Mouse (Mus musculus): ENCODE data around the gene H2-Ke6.

DNA sequence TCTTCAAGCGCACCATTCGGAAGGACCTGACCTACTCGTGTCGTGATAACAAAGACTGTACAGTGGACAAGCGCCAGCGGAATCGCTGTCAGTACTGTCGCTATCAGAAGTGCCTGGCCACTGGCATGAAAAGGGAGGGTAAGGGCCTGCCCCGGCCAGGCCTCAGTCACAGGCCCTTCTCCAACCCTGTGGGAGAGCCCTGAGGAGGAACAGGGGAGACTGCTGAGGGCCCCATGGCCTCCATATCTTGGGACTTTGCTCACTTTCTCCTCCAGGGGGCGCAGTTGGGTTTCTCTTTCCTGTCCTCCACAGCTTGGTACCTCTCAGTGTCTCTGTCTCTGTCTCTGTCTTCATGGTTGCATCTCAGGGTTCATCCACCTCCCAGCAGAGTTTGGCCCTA, 6.2 kb upstream of the H2-Ke6 start:
- peak; percentile 35; the same call in 1 of the 2 replicates for TF ChIP-seq MAX (IDR thresholded peaks at IDR 0.05; ENCODE audit: low read length)
- TF ChIP-seq CTCF (conservative IDR thresholded peaks at IDR 0.05 in 1 of 2, IDR thresholded peaks at IDR 0.05 in 1 of 2; ENCODE audit: low read depth in 2 of 2, low read length in 2 of 2): peak; percentile 59 to 78
- no peak for TF ChIP-seq POLR2A (IDR thresholded peaks at IDR 0.05; ENCODE audit: low read depth, low read length)
- 0 out of 2 replicates have a peak, but pooled peaks have one; percentile 19 for TF ChIP-seq CHD2 (IDR thresholded peaks at IDR 0.05; ENCODE audit: low read length)
- no peak for TF ChIP-seq EP300 (IDR thresholded peaks at IDR 0.05; ENCODE audit: low read length)
- no peak for TF ChIP-seq MXI1 (IDR thresholded peaks at IDR 0.05; ENCODE audit: low read depth, low read length)
- no peak for TF ChIP-seq POLR2AphosphoS2 (IDR thresholded peaks at IDR 0.05; ENCODE audit: low read depth, low read length)
- no peak for TF ChIP-seq TCF12 (IDR thresholded peaks at IDR 0.05; ENCODE audit: low read depth, low read length)
- peak; percentile 51 for TF ChIP-seq SMC3 (IDR thresholded peaks at IDR 0.05; ENCODE audit: low read depth, low read length)
